Mouse (Mus musculus) cerebellum, adult 9-10 months (tissue): ENCODE measurements around the gene Kank1.

Source experiments
- DNase-seq: peaks from one replicate; pipeline ENCODE4 v3.0.0; 2022

Kank1 gene

GRCm38 (mm10) chr19:25407185-25407886 is 170.6 kb downstream of the Kank1 start:
- DNase-seq, result no peak

GRCm38 (mm10) chr19:25407887-25408236 is 171.1 kb downstream of the Kank1 start:
- no peak for DNase-seq

- DNase-seq, result no peak
These were observed 172.5 kb downstream of the Kank1 start for GRCm38 (mm10) chr19:25409239-25409638.

- no peak for DNase-seq
These were observed 174.6 kb downstream of the Kank1 start for GRCm38 (mm10) chr19:25411353-25411752.

- no peak for DNase-seq
These were observed 178.7 kb downstream of the Kank1 start for GRCm38 (mm10) chr19:25415448-25415847.

- DNase-seq, result no peak
These were observed 180.9 kb downstream of the Kank1 start for GRCm38 (mm10) chr19:25417671-25418070.

- no peak for DNase-seq
These were observed 183.2 kb downstream of the Kank1 start for GRCm38 (mm10) chr19:25419983-25420382.

GRCm38 (mm10) chr19:25422096-25422495 is 185.3 kb downstream of the Kank1 start:
- DNase-seq, result no peak

GRCm38 (mm10) chr19:25423371-25423770 is 186.6 kb downstream of the Kank1 start:
- no peak for DNase-seq

- no peak for DNase-seq
These were observed 189.7 kb downstream of the Kank1 start for GRCm38 (mm10) chr19:25426431-25426830.

- DNase-seq, result no peak
These were observed 191.1 kb downstream of the Kank1 start for GRCm38 (mm10) chr19:25427886-25428285.

- no peak for DNase-seq
These were observed 191.7 kb downstream of the Kank1 start for GRCm38 (mm10) chr19:25428338-25428962.

GRCm38 (mm10) chr19:25431431-25431830 is 194.7 kb downstream of the Kank1 start:
- DNase-seq, result no peak

GRCm38 (mm10) chr19:25431909-25432308 is 195.1 kb downstream of the Kank1 start:
- DNase-seq, result no peak

- DNase-seq, result no peak
These were observed 196.5 kb downstream of the Kank1 start for GRCm38 (mm10) chr19:25433169-25433690.

- DNase-seq, result no peak
These were observed 197.6 kb downstream of the Kank1 start for GRCm38 (mm10) chr19:25434345-25434744.

GRCm38 (mm10) chr19:25434795-25435194 is 198.0 kb downstream of the Kank1 start:
- no peak for DNase-seq

GRCm38 (mm10) chr19:25435412-25435811 is 198.6 kb downstream of the Kank1 start:
- DNase-seq, result no peak

- no peak for DNase-seq
These were observed 199.4 kb downstream of the Kank1 start for GRCm38 (mm10) chr19:25436175-25436574.

GRCm38 (mm10) chr19:25436789-25437650 is 200.2 kb downstream of the Kank1 start:
- DNase-seq, result no peak

GRCm38 (mm10) chr19:25438246-25438645 is 201.5 kb downstream of the Kank1 start:
- DNase-seq, result no peak

- no peak for DNase-seq
These were observed 203.0 kb downstream of the Kank1 start for GRCm38 (mm10) chr19:25439807-25440206.

- no peak for DNase-seq
These were observed 204.0 kb downstream of the Kank1 start for GRCm38 (mm10) chr19:25440736-25441135.

- DNase-seq, result peak; percentile 42
These were observed 208.3 kb downstream of the Kank1 start for GRCm38 (mm10) chr19:25445054-25445453.
